Mouse (Mus musculus) hematopoietic stem cell, adult 5-6 weeks (primary cell): Measurements from ENCODE around the gene Sema4f. TPM values are rescaled to one million over a fixed set of nuclear protein-coding genes. Genes with fewer than 3 reads are reported as not detected.

Experiments
- ATAC-seq, 2 experiments: fragments of 125-278 bp in 1 of 2; replicated peaks in 1 of 2; 2 replicates each; pipeline ENCODE4 v1.8.0; 2016 to 2017; ENCODE audit warnings: inconsistent platforms in 2 of 2, mild to moderate bottlenecking in 2 of 2, moderate number of reproducible peaks in 2 of 2, low read depth in 1 of 2, moderate TSS enrichment in 1 of 2; ENCODE audit not compliant: low FRiP score in 2 of 2, poor library complexity in 2 of 2, severe bottlenecking in 2 of 2, insufficient read depth in 1 of 2, low TSS enrichment in 1 of 2
- total RNA-seq: library from RNA; stranded (forward); fragments of 172-1452, 232-1000 nt; gene quantifications from 2 replicates; pipeline ENCODE4 v1.2.3, GENCODE M21; 2017

The Sema4f gene
- total RNA-seq, result 0.13 and 0.55 TPM in 2 replicates

DNA sequence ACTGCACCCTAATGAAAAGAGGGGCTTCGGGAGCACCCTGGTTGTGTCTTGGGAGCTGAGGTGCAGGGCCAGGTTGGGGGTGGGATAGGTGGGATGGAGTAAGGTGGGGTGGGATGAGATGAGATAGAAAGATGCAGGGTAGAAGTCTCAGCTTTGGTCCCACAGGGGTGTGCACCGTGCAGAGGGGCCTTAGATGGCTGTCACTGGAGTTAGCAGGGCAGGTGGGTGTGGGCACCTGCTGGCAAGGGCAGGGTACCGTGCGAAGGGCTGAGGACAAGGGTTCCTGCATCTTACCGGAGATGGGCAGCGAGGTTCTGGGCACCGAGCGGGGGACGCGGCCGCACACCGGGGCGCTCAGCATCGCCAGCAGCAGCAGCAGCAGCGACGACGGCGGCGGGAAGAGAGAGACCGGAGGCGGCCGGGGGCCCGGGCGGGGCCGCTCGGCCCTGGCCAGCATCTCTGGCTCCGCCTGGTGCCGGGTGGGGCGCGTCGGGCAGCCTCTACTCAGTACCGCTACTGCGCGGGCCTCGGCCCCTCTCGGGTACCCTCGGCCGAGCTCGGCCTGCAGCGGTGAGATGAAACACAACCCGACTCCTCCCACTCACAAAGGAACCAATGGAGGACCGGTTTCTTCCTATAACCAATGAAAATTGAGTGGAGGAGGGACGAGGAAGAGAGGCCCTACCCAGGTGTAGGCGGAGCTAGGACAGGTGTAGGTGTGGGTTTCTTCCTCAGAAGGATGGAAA lies at the start of gene Sema4f:
TSS of gene Sema4f (minus strand) at position 603 of the 746 bp plus-strand sequence.
- peak; percentile 71 to 78 for ATAC-seq

- ATAC-seq, result no peak
Measured at GRCm38 (mm10) chr6:82987411-82987971, 47.9 kb upstream of the Sema4f start.

- peak; percentile 92 to 96 for ATAC-seq
Measured at GRCm38 (mm10) chr6:82971031-82971430, 31.5 kb upstream of the Sema4f start.

DNA sequence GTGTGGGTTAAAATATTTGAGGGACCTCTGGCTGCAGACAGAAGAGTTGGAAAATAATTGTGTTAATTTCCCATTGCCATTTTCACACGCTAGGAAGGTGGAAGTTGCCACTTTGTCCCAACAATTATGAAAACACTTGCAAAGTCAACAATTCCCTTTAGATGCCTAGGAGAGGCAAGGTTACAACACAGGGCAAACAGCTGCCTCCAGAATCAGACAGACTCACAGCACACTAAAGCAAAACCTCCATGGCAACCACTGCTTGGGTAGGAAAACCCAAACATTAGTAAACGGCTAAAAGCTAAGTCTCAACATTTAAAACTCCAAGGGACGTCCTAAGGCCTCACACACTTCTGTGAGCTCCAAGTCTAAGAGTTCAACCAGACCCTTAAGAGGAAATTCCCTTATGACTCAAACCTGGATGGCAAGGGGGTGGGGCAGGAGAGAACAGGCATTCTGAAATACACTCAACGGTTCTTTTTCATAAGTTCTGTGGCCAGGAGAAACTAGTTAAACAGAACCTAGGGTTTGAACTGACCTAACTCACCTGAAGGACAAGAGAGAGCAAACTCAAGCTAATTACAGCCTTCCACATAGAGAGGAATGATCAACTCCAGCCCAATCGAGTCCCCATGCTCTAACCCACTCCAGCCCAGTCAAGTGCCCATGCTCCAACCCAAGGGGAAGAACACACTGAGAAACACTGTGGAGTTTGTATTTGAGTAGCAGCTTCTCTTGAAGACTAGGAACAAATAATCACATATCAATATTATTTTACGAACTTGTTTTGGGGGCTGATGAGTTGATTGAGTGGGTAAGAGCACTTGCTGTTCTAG lies 29.9 kb upstream of the Sema4f start:
- no peak for ATAC-seq

- no peak for ATAC-seq
Measured at GRCm38 (mm10) chr6:82961664-82962063, 22.1 kb upstream of the Sema4f start.

- no peak for ATAC-seq
Measured at GRCm38 (mm10) chr6:82956553-82957251, 17.1 kb upstream of the Sema4f start.

GRCm38 (mm10) chr6:82946651-82947050 lies 7.1 kb upstream of the Sema4f start, which contains the start of gene M1ap:
TSS of gene M1ap (plus strand) at chr6:82946902.
- ATAC-seq, result no peak

GRCm38 (mm10) chr6:82945750-82946149 lies 6.2 kb upstream of the Sema4f start:
- no peak for ATAC-seq

- ATAC-seq, result peak; percentile 81 to 84
Measured at GRCm38 (mm10) chr6:82940765-82941164, 1.2 kb upstream of the Sema4f start.

GRCm38 (mm10) chr6:82934616-82935230 lies 4.8 kb downstream of the Sema4f start:
- ATAC-seq, result no peak

DNA sequence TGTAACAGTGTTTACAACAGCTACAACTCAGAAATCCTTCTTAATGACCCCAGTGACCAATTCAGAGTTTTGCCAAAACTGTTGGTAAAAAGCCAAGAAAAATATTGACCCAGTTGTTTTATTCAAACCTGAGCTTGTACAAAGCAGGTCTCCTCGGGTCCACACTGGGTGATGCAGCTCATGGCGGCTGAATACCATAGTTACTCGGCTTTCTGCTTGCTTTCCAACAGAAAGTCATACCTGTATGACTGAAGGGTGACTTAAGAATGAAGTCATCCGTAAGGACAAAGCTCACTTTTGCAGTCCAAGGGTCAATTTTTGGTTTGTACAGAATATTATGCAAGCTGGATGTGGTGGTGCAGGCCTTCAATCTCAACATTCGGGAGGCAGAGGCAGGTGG lies 12.0 kb downstream of the Sema4f start:
- ATAC-seq, result no peak

GRCm38 (mm10) chr6:82926528-82926927 lies 13.0 kb downstream of the Sema4f start:
- ATAC-seq, result no peak

DNA sequence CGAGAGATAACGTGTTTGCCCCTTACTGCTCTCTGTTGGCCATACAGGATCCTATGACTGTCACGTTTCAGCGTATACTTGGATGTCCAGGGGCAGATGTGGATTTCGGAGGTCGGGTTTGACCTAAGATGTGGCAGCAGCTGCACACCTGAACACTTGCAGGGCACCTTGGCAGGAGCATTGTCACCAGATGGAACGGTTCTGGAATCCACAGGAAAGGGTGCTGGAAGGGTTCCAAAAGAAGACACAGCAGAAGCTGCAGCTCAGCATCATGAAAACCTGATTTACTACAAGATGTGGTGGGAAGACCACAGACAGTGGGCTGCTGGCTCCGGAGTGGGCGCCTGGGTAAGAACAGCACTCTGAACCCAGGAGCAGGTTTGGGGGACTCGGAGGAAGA lies 13.5 kb downstream of the Sema4f start:
- no peak for ATAC-seq

DNA sequence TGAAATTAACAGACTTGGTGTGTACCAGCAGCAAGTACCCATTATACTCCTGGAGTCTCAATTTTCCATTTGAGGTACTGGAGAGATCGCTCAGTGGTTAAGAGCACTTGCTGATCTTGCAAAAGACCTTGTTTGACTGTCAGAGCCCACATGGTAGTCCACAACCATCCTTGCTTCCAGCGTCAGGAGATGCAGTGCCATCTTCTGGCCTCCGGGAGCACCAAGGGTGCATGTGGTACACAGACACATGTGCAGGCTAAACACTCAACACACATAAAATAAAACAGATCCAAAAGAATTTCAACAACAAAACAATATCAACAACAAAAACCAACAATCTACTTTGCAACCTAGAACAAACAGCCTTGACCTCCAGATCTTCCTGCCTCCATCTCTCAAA lies 14.6 kb downstream of the Sema4f start:
- ATAC-seq, result no peak

DNA sequence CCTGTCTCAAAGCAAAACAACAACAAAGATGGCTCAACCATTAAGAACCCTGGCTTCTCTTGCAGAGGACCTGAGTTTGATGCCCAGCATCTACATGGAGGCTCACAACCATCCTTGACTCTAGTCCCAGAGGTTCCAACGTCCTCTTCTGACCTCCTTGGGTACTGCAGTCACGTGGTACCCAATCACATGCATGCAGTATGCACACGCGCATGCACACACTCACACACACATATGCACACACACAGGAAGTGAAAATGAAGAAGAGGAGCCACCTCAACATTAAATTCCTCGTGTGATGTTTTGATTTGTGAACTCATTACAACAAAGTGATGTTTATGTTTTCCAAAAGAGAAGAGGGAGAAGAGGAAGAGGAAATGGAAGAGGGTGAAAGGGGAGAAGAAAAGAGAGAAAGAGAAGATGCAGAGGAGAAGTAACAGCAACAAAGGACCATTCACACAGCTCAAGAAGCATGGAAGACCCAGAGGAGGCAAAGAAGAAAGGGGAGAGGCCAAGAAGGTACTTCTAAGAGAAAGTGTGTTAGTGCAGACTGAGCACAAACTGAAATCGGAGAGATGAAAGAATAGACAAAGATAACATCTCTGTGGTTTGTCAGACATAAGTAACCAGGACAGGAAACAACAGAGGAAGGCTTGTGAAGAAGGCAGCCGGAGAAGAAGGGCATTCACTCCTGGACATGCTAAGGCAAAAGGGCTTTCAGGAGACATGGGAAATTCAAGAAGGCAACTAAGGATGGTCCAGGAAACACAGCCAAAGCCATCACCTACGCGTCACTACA lies 17.9 kb downstream of the Sema4f start:
- no peak for ATAC-seq

DNA sequence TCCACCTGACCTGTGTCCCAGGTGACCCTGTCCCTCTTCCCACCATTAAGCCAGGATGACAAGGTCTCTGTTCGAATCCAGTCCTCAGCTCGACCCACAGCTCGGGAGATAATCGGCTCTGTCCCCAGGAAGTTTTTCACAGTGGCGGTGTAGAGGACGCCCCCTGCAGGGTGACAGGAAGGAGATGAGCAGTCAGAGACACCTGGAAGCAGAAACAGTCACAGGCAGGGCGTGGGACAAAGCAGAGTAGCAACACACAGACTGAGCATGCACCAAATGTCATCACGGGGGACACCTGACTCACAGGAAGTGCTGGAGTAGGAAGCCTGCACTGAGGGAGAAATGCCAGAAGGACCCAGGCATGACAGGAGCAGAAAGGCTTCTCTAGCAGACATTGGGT lies 20.0 kb downstream of the Sema4f start:
- ATAC-seq, result no peak

DNA sequence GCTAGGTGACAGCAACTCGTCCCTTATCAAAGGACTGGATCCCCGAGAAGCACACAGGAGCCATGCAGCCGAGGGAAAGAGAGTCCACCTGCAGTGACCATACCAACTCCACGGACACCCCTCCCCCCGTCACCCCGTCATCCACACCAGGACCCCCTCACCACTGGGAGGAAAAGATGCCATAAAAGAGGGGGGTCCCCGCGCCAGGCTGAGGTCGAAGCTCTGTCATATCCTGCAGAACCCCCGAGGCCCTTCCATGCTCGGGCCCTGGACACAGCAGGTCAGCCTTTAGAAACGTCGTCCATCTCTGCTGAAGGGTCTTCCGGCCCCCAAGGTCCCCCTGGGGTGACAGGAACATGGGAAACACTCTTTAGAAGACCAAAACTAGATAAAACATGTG lies 21.2 kb downstream of the Sema4f start:
- ATAC-seq, result no peak
